Mouse (Mus musculus) CH12.LX (cell line): ENCODE data around the gene Ap1s2. TPM values are rescaled to one million over a fixed set of nuclear protein-coding genes. Genes with fewer than 3 reads are reported as not detected.
A peak's percentile ranks its signal among the peaks of the same experiment; 100 is the strongest.

ENCODE experiments used
- DNase-seq: peaks from one replicate; pipeline ENCODE4 v3.0.0-alpha.2; 2013; ENCODE audit errors: extremely low read depth
- H3K27ac ChIP-seq: 2 replicates; pipeline ENCODE4 v1.5.1; 2012; ENCODE audit warnings: low read depth, mild to moderate bottlenecking, control low read depth, moderate library complexity; ENCODE audit not compliant: insufficient read depth
- H3K27me3 ChIP-seq: replicated peaks from 2 replicates; pipeline ENCODE3; 2012; ENCODE audit warnings: inconsistent platforms
- H3K36me3 ChIP-seq, 2 experiments: replicated peaks in 1 of 2; 2 replicates each; pipeline versions ENCODE3 to v1.6.1; 2012; ENCODE audit warnings: inconsistent platforms in 1 of 2, low read length in 1 of 2, mild to moderate bottlenecking in 1 of 2, mixed read lengths in 1 of 2, moderate library complexity in 1 of 2; ENCODE audit not compliant: control insufficient read depth in 1 of 2, insufficient read depth in 1 of 2
- H3K4me1 ChIP-seq, 2 experiments: 2 replicates each; pipeline ENCODE4 v1.6.1; 2012; ENCODE audit warnings: inconsistent platforms in 1 of 2, moderate library complexity in 1 of 2; ENCODE audit not compliant: insufficient read depth in 2 of 2, control insufficient read depth in 1 of 2
- H3K4me2 ChIP-seq: 2 replicates; pipeline ENCODE4 v1.6.1; 2012; ENCODE audit warnings: low read depth, mild to moderate bottlenecking, control low read depth; ENCODE audit not compliant: poor library complexity, insufficient read depth, severe bottlenecking
- H3K4me3 ChIP-seq, 3 experiments: fragments of 150-350 bp in 1 of 3; sonication (generic) in 1 of 3; replicated peaks in 1 of 3; 2 replicates each; pipeline versions ENCODE3 to v1.5.1; 2011 to 2012; ENCODE audit warnings: low read depth in 2 of 3, low read length in 2 of 3, mild to moderate bottlenecking in 2 of 3, moderate library complexity in 2 of 3, control low read depth in 1 of 3, improper control_type of control experiment in 1 of 3, inconsistent platforms in 1 of 3, mixed read lengths in 1 of 3; ENCODE audit not compliant: poor library complexity in 1 of 3
- H3K79me2 ChIP-seq: replicated peaks from 2 replicates; pipeline ENCODE4 v1.6.1; 2012; ENCODE audit warnings: mild to moderate bottlenecking, moderate library complexity; ENCODE audit not compliant: control insufficient read depth, poor library complexity, insufficient read depth, severe bottlenecking; ENCODE audit errors: extremely low read depth
- H3K9ac ChIP-seq: 2 replicates; pipeline ENCODE4 v1.6.1; 2012; ENCODE audit warnings: low read depth, mild to moderate bottlenecking, control low read depth, moderate library complexity; ENCODE audit not compliant: insufficient read depth
- H3K9me3 ChIP-seq: replicated peaks from 2 replicates; pipeline ENCODE3; 2012; ENCODE audit warnings: low read length, inconsistent platforms, mixed read lengths
- BHLHE40 ChIP-seq: IDR thresholded peaks from 2 replicates; pipeline ENCODE4 v1.6.1; 2011; ENCODE audit warnings: mild to moderate bottlenecking, low read depth, low read length, improper control_type of control experiment
- ELF1 ChIP-seq: IDR thresholded peaks from 2 replicates; pipeline ENCODE4 v1.6.1; 2014; ENCODE audit warnings: low read depth, mild to moderate bottlenecking, inconsistent platforms, low read length, improper control_type of control experiment
- GABPA ChIP-seq: IDR thresholded peaks from 2 replicates; pipeline ENCODE4 v1.6.1; 2012; ENCODE audit warnings: low read depth, low read length, improper control_type of control experiment, inconsistent platforms; ENCODE audit not compliant: insufficient replicate concordance
- HCFC1 ChIP-seq: IDR thresholded peaks from 2 replicates; pipeline ENCODE4 v1.6.1; 2012; ENCODE audit warnings: low read depth, mild to moderate bottlenecking, inconsistent platforms, low read length, improper control_type of control experiment
- JUND ChIP-seq: conservative IDR thresholded peaks from 2 replicates; pipeline ENCODE4 v1.6.1; 2011; ENCODE audit warnings: low read depth, low read length, improper control_type of control experiment
- MAFK ChIP-seq: IDR thresholded peaks from 2 replicates; pipeline ENCODE4 v1.6.1; 2011; ENCODE audit warnings: low read length, improper control_type of control experiment; ENCODE audit not compliant: insufficient replicate concordance
- MAZ ChIP-seq: IDR thresholded peaks from 2 replicates; pipeline ENCODE4 v1.6.1; 2012; ENCODE audit warnings: low read depth, mild to moderate bottlenecking, inconsistent platforms, low read length, improper control_type of control experiment, moderate library complexity
- MEF2A ChIP-seq: IDR thresholded peaks from 2 replicates; pipeline ENCODE4 v1.6.1; 2014; ENCODE audit warnings: low read depth, mild to moderate bottlenecking, inconsistent platforms, low read length, improper control_type of control experiment, borderline replicate concordance
- MXI1 ChIP-seq: IDR thresholded peaks from 2 replicates; pipeline ENCODE4 v1.6.1; 2011; ENCODE audit warnings: mild to moderate bottlenecking, low read depth, low read length, improper control_type of control experiment
- MYC ChIP-seq: IDR thresholded peaks from 2 replicates; pipeline ENCODE4 v1.6.1; 2011; ENCODE audit warnings: low read depth, mild to moderate bottlenecking, improper control_type of control experiment, low read length
- NELFE ChIP-seq: IDR thresholded peaks from 2 replicates; pipeline ENCODE4 v1.6.1; 2011; ENCODE audit warnings: low read depth, low read length, improper control_type of control experiment
- NRF1 ChIP-seq: IDR thresholded peaks from 2 replicates; pipeline ENCODE4 v1.6.1; 2014; ENCODE audit warnings: low read depth, mild to moderate bottlenecking, inconsistent platforms, low read length, improper control_type of control experiment, moderate library complexity
- SIN3A ChIP-seq: IDR thresholded peaks from 2 replicates; pipeline ENCODE4 v1.6.1; 2012; ENCODE audit warnings: low read length, improper control_type of control experiment, inconsistent platforms
- TCF12 ChIP-seq: IDR thresholded peaks from 2 replicates; pipeline ENCODE4 v1.6.1; 2014; ENCODE audit warnings: low read depth, mild to moderate bottlenecking, inconsistent platforms, low read length, improper control_type of control experiment
- USF1 ChIP-seq: IDR thresholded peaks from 2 replicates; pipeline ENCODE4 v1.6.1; 2014; ENCODE audit warnings: low read depth, mild to moderate bottlenecking, inconsistent platforms, low read length, improper control_type of control experiment
- ZMIZ1 ChIP-seq: IDR thresholded peaks from 2 replicates; pipeline ENCODE4 v1.6.1; 2012; ENCODE audit warnings: low read depth, mild to moderate bottlenecking, inconsistent platforms, low read length, improper control_type of control experiment
- dilution Hi-C: fragments of 300-500 bp; cut with MboI; formaldehyde crosslinking; loops from 2 replicates; pipeline ENCODE4 v1.14.3; 2020; ENCODE audit warnings: low sequenced_read_pairs; ENCODE audit not compliant: extremely low pct_unique_long_range_greater_than_20kb, extremely low pct_ligation_motif_present
- in situ Hi-C: fragments of 300-500 bp; cut with MboI; formaldehyde crosslinking; loops from 3 replicates; pipeline ENCODE4 v1.14.3; 2019; ENCODE audit warnings: low sequenced_read_pairs, low pct_ligation_motif_present, low pct_unique_long_range_greater_than_20kb, mixed read lengths
- polyA plus RNA-seq: library from polyadenylated mRNA; unstranded; fragments of >175 nt; gene quantifications from 2 replicates; pipeline ENCODE4 v1.2.1, GENCODE M21; 2012; ENCODE audit warnings: low read depth; ENCODE audit not compliant: insufficient read length
- total RNA-seq, 2 experiments: library from RNA; depleted of rRNA; stranded (reverse); fragments of 300-350 nt in 1 of 2; fragments of >200 nt in 1 of 2; gene quantifications; 2 replicates each; pipeline ENCODE4 v1.2.3; 2012 to 2014

Ap1s2 gene
- total and polyA plus RNA-seq, 3 experiments: 4.3 to 12.3 (median 8.9) TPM

- dilution Hi-C loops: no loop called here
- Histone ChIP-seq H3K36me3 (peaks cover 42 to 75% of the 10 kb centered on the region in 2 experiments), H3K9ac (no peak overlapping the region)
These were observed 42.8 kb downstream of the Ap1s2 start for GRCm38 (mm10) chrX:163951618-163952017.

DNA sequence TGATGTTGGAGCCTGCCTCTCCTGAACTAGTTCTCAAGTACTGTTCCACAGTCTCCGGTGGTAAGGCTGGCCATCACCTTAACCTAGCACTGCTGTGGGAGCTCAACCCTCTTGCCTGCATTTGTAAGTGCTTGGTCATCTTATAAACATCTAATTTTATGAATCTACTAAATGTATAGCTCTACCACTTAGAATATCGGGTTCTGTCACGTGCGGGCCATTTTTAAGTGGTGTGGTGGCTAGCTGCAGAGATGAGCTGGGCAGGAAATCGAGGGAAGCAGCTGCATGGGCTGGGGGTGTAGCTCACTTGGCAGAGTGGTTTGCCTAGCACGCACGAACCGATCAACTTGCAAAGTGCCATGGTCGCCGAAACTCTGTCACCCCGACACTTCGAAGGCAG, 48.6 kb downstream of the Ap1s2 start:
- Histone ChIP-seq H3K27me3 (no peaks in the 10 kb centered on the region), H3K4me2 (peak overlapping the region; percentile 82), H3K9ac (peak overlapping the region; percentile 32; the same call in 1 of the 2 replicates), H3K4me3 (peak overlapping the region; percentile 64 to 89 (median 75)), H3K4me1 (no peaks in the 10 kb centered on the region), H3K79me2 (peaks cover 15% of the 10 kb centered on the region), H3K9me3 (no peaks in the 10 kb centered on the region), H3K36me3 (peaks cover 16 to 35% of the 10 kb centered on the region in 2 experiments), H3K27ac (peak overlapping the region; percentile 96)
- in situ Hi-C loops: no loop called here
- dilution Hi-C loops: no loop called here
- no peak for TF ChIP-seq MYC
- TF ChIP-seq GABPA: no peak
- peak; percentile 70 for TF ChIP-seq BHLHE40
- no peak for TF ChIP-seq MAFK
- no peak for DNase-seq

More at GRCm38 (mm10) chrX:163951618-163952017, 42.8 kb downstream of the Ap1s2 start:
- H3K4me3 ChIP-seq: no peak overlapping the region
- H3K27me3 ChIP-seq: no peaks in the 10 kb centered on the region
- H3K4me2 ChIP-seq: no peak overlapping the region
- no peaks in the 10 kb centered on the region for H3K9me3 ChIP-seq
- TF ChIP-seq ZMIZ1: no peak
- TF ChIP-seq, all 38 proteins: peak for 0
- H3K79me2 ChIP-seq: 0 out of 2 replicates have a peak, but pooled peaks cover under 1% of the 10 kb centered on the region
- no peak for DNase-seq
- in situ Hi-C loops: no loop called here
- H3K27ac ChIP-seq: no peak overlapping the region
- no peaks in the 10 kb centered on the region for H3K4me1 ChIP-seq

DNA sequence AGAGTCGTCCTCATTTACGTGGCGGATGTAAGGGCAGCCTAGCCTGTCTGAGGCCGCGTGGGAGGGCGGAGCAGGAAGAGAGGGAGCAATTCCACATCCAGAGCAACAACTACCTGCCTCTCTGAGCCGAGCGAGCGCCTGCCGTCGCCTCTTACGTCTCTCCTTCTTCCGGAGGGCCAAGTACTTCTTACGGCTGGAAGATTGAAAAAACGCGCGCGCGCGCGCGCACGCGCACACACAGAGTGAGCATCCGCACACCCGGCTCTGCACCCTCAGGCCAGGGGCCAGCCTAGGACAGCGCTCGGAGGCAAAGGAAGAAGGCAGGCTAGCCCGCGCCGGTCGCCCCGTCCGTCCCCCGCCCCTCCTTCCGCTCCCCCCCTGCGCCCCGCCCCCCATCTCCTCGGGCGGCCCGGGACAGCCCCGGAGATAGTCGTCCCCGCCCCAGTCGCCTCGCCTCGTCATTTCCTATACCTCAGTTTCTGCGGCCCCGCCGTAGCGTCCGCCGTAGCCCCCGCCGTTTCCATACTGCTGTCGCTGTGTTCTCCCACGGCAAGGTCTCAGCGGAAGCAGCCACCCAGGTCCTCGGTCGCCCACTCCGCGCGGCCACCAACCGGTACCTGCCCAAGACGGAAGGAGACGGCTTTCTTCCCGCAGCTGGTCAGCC, 49.1 kb downstream of the Ap1s2 start:
- Histone ChIP-seq H3K4me1 (no peaks in the 10 kb centered on the region), H3K4me2 (no peak overlapping the region), H3K36me3 (peaks cover 14 to 33% of the 10 kb centered on the region in 2 experiments), H3K27me3 (no peaks in the 10 kb centered on the region), H3K27ac (peak overlapping the region; percentile 96), H3K79me2 (peaks cover 15% of the 10 kb centered on the region), H3K9me3 (no peaks in the 10 kb centered on the region), H3K4me3 (peak overlapping the region; percentile 64 to 89 (median 75)), H3K9ac (peak overlapping the region; percentile 97)
- in situ Hi-C loops (no loop called here), dilution Hi-C loops (no loop called here)
- no peak for TF ChIP-seq GABPA
- TF ChIP-seq TCF12: no peak; the same call in 1 of the 2 replicates
- TF ChIP-seq MXI1: no peak
- no peak for TF ChIP-seq SIN3A
- TF ChIP-seq USF1: no peak
- peak; percentile 30; the same call in 1 of the 2 replicates for TF ChIP-seq ELF1
- no peak for TF ChIP-seq MEF2A
- TF ChIP-seq ZMIZ1: no peak
- TF ChIP-seq JUND: no peak
- 0 out of 2 replicates have a peak, but pooled peaks have one; percentile 47 for TF ChIP-seq NELFE
- peak; percentile 30; the same call in 1 of the 2 replicates for TF ChIP-seq MYC
- 0 out of 2 replicates have a peak, but pooled peaks have one; percentile 0 for TF ChIP-seq MAZ
- peak; percentile 79 for TF ChIP-seq NRF1
- peak; percentile 19; the same call in 1 of the 2 replicates for TF ChIP-seq HCFC1
- DNase-seq: peak; percentile 69
